Comparison of ENCODE assay signal across 9 mouse cellular contexts in the genomic region with DNA sequence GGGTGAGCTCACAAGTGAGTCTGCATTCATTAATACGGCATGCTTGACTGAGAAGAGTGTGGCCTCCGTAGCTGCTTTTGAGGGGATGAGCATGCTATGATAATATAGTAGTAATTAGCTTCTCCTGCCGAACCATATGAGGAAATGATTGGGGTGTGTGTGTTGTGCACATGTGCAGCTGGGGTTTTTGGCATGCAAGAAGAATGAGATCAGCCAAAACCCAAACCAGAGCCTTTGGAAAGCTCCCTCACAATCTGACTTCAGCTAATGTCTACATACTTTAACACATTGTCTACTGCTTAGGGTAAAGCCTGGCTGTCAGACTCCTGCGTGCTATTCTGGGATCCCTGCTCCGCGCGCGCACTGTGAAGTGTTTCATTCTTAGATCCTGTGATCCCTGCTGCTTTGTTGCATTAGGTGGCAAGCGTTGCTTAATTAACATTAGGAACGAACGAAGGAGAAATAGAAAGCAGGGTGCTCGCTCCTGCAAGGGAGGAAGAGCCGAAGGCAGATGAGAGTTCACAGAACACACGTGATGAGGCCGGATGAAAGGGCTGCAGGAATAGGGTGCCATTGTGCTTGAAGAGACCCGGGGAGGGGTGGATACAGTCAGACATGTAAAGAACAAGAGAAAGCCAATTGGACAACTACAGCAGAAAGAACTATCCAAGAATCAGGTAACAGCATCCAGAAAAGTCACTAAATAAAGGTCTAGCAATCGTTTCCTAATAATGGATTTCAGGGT.
DNase-seq lines count a peak whose midpoint lies in the region; ATAC-seq and TF ChIP-seq lines count a peak whose summit lies in the region.
"Had no signal": no experiment of that assay in that cellular context is flagged by ENCODE, and none has a peak within 500 bp of the region (broad histone marks: within the 10 kb centered on the region; RNA-seq: fewer than 3 reads in every experiment).

No protein-coding gene starts in this region.

- peak; percentile 62; the same call in 1 of the 2 replicates for ATAC-seq in forebrain, embryonic 12.5 days (ENCODE audit: low FRiP score)
- peak; percentile 51; the same call in 1 of the 2 replicates for ATAC-seq in neural tube, embryonic 13.5 days (ENCODE audit: low read depth)
- ATAC-seq in erythroid progenitor cell, adult 5-6 weeks (replicated peaks; ENCODE audit: low FRiP score, poor library complexity, severe bottlenecking), result no peak
- no peak for ATAC-seq in erythroblast, adult 5-6 weeks (replicated peaks; ENCODE audit: low FRiP score, poor library complexity, severe bottlenecking)

- DNase-seq in left cerebral cortex, adult 2 months (ENCODE audit: extremely low spot score in 1 of 2, low spot score in 2 of 2), result peak in 1 of 2 experiments; percentile 28
- no peak for DNase-seq in left cerebral cortex, adult 11 months (ENCODE audit: low spot score)
- DNase-seq in heart, postnatal 4 days, result peak; percentile 45
- no peak for DNase-seq in liver
- DNase-seq: kidney, adult 2 months had no signal

- H3K27ac ChIP-seq in left cerebral cortex, adult 2 months, result no peak overlapping the region
- H3K27ac ChIP-seq in forebrain, embryonic 12.5 days, result peak overlapping the region; percentile 88
- H3K27ac ChIP-seq in neural tube, embryonic 13.5 days (replicated peaks), result peak overlapping the region; percentile 88

- intact Hi-C loops in left cerebral cortex, adult 2 months (cut with DNase I), result no loop called here

- no peaks in the 10 kb centered on the region for H3K9me3 ChIP-seq in forebrain, embryonic 12.5 days
- H3K9me3 ChIP-seq in neural tube, embryonic 13.5 days, result no peaks in the 10 kb centered on the region

- H3K4me3 ChIP-seq in left cerebral cortex, adult 2 months, result peak overlapping the region; percentile 37
- H3K4me3 ChIP-seq in forebrain, embryonic 12.5 days (replicated peaks), result peak overlapping the region; percentile 15; the same call in 1 of the 2 replicates
- H3K4me3 ChIP-seq in neural tube, embryonic 13.5 days, result no peak overlapping the region

- 31% methylated on average over 17 of the region's 17 CpGs for WGBS in forebrain, embryonic 12.5 days
- 43% methylated on average over 17 of the region's 17 CpGs for WGBS in neural tube, embryonic 13.5 days

- peak overlapping the region; percentile 46 for H3K4me2 ChIP-seq in forebrain, embryonic 12.5 days
- H3K4me2 ChIP-seq in neural tube, embryonic 13.5 days, result peak overlapping the region; percentile 38

- H3K27me3 ChIP-seq in forebrain, embryonic 12.5 days, result no peaks in the 10 kb centered on the region
- no peaks in the 10 kb centered on the region for H3K27me3 ChIP-seq in neural tube, embryonic 13.5 days

- H3K36me3 ChIP-seq in forebrain, embryonic 12.5 days (replicated peaks), result no peaks in the 10 kb centered on the region
- no peaks in the 10 kb centered on the region for H3K36me3 ChIP-seq in neural tube, embryonic 13.5 days

- TF ChIP-seq CTCF in left cerebral cortex, adult 2 months (IDR thresholded peaks at IDR 0.05), result no peak

- H3K9ac ChIP-seq in forebrain, embryonic 12.5 days, result peak overlapping the region; percentile 34; the same call in 1 of the 2 replicates
- H3K9ac ChIP-seq in neural tube, embryonic 13.5 days, result peak overlapping the region; percentile 22; the same call in 1 of the 2 replicates

- H3K4me1 ChIP-seq in forebrain, embryonic 12.5 days, result peaks cover 42% of the 10 kb centered on the region
- peaks cover 48% of the 10 kb centered on the region for H3K4me1 ChIP-seq in neural tube, embryonic 13.5 days (replicated peaks)

Comparison
In these comparisons a context has a peak if more than half of its experiments do, and no peak if none do; other contexts are left out.
1. ATAC-seq: peak in forebrain, embryonic 12.5 days (single experiment) and neural tube, embryonic 13.5 days (single experiment); none in erythroid progenitor cell, adult 5-6 weeks (single experiment) and erythroblast, adult 5-6 weeks (single experiment).